Mouse (Mus musculus) naive thymus-derived CD4-positive, alpha-beta T cell, adult 2 months (primary cell): Measurements from ENCODE around the gene Galk1.

Source experiments
- DNase-seq: peaks from one replicate; pipeline ENCODE4 v3.0.0-alpha.2; 2011; ENCODE audit warnings: low read depth

Galk1 gene

DNA sequence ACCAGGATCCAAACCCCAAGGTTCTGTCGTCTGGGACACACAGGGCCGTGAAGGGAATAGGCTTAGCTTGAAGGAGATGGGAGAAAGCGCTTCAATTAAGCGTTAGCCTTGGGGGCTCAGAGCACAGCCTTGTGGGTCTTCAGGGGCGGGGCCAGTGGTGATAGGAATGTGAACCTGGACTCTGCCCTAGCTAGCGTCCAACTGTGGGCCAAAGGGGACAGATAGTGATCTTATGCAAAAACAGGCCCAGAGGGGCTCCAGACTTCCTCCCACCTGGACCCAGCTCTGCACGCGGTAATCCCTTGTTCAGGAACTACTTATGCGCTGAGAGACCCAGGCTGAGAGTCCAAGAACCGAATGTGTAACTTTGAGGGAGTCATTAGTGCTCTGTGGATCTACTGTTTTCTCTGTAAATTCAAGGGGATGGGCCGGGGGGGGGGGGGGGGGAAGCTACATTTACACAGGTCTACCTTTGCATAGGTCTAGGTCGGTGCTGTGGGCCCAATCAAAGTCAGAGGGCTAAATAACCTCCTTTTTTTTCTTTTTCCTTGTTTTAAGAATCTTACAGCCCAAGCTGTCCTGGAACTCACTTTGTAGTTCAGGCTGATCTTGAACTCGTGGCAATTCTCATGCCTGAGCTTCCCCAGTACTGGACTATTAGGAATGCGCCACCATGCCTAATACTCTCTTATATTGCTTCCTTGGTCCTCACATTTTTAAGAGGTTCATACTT is 824 bp downstream of the Galk1 start:
- no peak for DNase-seq

DNA sequence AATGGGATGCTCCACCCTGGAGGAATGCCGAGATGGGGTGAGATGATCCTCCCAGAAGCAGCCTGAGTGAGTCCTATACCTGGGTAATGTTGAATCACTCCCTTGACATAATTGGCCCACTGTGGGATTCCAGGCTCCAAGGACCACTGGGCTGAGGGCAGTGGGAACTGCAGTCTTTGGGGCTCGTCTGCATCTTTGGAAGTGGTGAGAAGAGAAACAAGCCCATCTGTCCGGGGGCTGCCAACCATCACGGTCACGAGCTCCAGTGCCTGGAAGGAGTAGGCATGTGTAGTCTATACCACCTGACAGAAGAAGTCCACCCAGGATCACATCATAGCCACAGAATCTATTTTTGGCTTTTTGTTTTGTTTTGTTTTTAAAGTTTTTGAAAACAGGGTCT is 1.6 kb downstream of the Galk1 start:
- DNase-seq = no peak

DNA sequence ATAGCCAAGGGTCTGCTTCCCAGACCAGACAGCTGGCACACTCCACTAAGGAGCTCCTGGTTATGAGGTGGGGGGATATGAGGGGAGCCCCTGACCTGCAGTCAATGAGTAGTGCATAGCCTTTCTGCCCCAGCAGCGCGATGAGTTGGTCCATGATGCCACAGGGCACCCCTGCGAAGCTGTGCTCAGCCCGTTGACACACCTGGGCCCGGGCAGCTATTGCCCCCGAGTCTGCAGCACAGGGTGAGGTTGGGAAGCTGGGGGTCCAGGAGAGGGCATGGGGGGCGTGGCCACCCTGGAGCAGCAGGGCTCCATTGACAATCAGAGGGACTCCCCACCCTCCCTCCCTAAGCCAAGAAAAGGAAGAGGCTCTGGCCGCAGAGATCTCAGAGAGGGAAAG is 2.4 kb downstream of the Galk1 start:
- no peak for DNase-seq

- DNase-seq = no peak
Measured at GRCm38 (mm10) chr11:116009661-116010060, 2.9 kb downstream of the Galk1 start.

- no peak for DNase-seq
Measured at GRCm38 (mm10) chr11:116008832-116009375, 3.6 kb downstream of the Galk1 start.

GRCm38 (mm10) chr11:116008411-116008810 is 4.1 kb downstream of the Galk1 start:
- no peak for DNase-seq

GRCm38 (mm10) chr11:116007095-116007850 is 5.2 kb downstream of the Galk1 start:
- no peak for DNase-seq

DNA sequence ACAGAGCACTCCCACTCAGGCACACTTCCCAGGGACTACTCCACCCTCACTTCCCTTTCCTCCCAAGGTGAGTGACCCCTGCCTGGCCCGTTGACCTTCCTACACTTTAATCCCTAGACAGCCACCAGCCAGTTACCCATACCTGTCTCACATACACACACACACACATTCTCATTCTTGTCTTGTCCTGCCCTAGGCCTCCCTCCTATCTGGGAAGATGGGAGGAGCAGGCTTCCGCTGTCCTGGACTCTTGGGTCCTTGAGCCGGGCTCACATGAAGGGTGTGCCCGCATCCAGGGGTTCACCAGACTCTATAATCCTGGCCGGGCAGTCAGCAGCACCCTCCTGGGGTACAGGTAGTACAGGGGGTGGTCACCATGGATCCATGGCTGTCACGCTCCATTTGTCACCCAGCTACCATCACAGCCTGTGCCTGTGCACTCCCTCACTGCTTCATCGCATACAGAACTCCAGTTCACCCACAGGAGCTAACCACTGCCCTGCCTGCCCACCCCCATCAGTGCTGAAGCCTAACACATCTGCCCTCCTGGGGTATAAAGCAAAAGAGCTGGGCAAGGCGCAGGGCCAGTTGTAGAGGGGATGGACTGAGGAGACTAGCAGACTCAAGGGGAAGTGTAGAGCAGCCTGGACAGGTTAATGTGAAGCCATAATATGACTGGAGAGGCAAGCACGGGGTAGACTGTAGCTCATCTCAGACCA is 6.7 kb downstream of the Galk1 start:
- DNase-seq = no peak

DNA sequence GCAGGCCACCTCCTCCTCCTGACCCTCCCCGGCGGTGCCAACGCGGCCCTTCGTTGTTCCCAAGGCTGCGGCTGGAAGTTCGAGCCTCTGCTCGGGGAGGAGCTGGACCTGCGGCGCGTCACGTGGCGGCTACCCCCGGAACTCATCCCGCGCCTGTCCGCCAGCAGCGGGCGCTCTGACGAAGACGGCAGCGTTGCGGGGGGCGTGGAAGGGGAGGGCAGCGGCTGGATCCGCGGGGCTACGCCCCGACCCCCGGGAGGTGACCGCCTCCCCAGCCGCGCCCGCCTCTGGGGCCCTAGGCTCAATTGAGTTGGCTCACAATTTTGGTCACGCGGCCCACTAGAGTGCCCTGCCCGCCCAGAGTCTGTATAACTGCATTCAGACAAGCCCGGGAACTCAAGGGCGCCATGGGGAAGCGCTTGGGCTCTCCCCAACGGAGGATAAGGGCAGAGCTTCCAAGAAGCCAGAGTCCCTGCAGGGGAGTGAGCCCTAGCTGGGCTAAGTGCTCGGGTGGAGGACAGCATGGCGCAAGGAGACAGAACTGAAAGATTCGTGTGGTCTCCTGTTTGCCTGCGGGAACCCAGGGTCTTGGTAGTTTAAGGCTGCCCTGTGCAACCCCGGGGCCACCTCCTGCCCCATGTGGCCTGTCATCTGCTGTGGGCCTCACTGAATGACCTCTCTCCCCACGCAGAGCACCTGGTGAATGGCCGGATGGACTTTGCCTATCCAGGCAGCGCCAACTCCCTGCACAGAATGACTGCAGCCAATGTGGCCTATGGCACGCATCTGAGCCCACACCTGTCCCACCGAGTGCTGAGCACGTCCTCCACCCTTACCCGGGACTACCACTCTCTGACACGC is 7.4 kb downstream of the Galk1 start:
- peak; percentile 72 for DNase-seq

DNA sequence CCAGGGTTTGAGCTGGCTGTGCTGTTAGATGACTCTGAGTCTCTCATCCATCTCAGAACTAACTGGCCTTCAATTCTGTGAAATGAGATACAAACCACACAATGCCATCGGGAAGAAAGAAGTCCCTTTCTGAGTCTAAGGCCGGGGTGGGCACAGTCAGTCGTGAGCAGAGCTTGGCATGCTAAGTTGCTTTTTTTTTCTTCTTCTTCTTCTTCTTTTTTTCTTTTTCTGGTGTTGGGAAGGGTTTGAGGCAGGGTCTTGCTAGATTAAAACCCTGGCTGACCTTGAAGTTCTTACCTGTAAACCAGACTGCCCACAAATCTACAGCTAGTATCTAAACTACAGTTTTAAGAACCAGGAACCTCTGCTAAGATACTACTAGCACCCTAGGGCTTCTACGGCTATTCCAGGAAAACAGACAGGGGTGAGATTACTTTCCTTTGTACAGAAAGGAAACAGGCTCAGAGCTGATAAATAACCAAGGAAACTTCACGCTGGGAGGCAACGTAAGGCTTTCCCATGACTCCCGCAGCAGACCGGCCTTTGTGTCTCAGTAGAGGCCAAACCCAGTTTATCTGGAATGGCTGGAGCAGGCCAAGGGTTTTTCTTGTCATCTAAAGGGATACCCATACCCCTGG is 8.2 kb downstream of the Galk1 start:
- DNase-seq = no peak

DNA sequence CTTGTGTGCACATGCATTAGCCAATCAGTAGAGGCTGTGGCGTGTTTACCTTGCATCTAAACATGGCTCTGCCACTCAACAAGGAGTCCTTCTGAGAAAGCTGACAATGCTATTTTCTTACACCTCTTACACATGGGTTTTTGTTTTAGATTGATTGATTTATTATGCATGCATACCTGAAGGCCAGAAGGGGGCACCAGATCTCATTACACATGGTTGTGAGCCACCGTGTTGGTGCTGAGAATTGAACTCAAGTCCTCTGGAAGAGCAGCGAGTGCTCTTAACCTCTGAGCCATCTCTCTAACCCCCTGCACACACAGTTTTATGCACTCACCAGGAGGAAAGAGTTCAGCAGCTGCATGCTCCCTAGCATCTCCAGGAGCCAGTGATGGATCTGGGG is 9.6 kb downstream of the Galk1 start:
- no peak for DNase-seq

GRCm38 (mm10) chr11:116001725-116002124 is 10.8 kb downstream of the Galk1 start:
- no peak for DNase-seq

GRCm38 (mm10) chr11:116000607-116001006 is 11.9 kb downstream of the Galk1 start:
- DNase-seq = no peak

DNA sequence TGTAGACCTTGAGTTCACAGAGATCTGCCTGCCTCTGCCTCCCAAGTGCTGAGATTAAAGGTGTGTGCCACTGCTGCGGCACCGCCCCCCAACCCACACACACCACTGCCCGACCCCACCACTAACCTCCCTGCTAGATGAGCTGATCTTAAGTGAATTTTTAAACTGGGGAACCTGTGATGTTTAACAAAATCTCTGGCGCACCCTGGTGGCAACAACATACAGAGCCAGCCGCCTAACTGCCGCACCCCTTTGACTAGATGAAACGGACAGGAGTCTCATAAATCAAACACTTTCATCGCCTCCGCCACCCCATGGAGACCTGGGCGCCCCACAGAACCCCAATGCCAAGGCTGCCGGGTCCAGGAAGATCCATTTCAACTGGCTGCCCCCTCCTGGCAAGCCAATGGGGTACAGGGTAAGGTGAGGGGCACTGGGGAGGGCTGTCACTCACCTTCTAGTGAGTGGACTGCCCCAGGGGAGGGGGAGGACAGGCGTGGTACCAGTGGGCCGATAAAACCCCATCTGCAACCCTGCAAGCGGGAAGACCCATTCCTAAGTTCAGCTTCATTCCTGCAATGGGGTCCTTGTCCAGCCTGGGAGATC is 12.9 kb downstream of the Galk1 start:
- DNase-seq = peak; percentile 88

DNA sequence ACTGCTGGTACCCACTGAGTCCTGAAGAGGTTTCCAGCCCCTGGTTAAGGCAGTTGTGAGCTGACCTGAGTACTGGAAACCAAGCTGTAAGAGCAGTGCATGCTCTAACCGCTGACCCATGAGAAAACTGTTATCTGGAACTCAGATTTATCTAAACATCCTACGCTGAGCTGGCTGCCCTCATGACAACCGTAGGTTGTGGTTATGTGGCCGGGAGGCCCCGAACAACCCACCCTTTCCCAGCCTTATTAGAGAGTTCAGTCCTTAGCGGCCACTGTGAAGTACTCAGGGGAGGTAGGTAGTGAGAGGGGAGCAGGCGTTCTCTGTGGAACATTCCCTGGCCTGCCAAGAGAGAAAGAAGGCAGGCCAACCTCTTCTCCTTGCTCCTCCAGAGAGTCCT is 13.5 kb downstream of the Galk1 start:
- DNase-seq = no peak

- DNase-seq = no peak
Measured at GRCm38 (mm10) chr11:115997662-115998061, 14.9 kb downstream of the Galk1 start.

GRCm38 (mm10) chr11:115997047-115997446 is 15.5 kb downstream of the Galk1 start:
- DNase-seq = no peak

DNA sequence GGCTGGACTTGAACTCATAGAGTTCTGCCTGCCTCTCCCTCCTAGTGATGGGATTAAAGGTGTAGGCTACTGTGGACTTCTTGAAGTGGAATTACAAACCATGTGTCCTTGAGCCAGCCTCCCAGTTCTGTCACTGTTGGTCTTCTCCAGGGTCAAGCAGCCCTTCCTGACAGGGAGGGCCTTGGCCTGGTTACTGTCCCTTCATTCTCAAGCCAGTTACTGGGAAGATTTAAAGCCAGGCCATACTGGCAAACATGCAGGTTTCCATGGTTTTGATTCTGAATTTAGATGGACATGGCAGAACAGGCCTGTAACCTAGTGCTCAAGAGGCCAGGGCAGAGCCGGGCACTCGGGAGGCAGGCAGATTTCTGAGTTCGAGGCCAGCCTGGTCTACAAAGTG is 17.3 kb downstream of the Galk1 start:
- no peak for DNase-seq

- DNase-seq = no peak
Measured at GRCm38 (mm10) chr11:115992098-115992497, 20.4 kb downstream of the Galk1 start.

DNA sequence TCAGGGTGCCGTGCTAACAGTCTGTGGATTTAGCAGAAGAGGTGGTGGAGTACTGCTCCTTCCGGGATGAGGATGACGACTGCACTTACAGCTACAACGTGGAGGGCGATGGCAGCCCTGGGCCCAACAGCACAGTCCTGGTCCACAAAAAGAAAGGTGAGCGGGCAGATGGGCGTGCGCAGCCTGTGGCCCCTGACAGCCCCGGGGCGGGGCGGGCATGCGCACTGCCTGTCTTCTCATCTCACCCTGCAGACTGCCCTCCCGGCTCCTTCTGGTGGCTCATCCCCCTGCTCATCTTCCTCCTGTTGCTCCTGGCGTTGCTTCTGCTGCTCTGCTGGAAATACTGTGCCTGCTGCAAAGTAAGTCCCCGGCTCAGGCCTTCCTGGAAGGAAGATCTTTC is 22.8 kb downstream of the Galk1 start:
- DNase-seq = no peak

- DNase-seq = no peak
Measured at GRCm38 (mm10) chr11:115983291-115983690, 29.2 kb downstream of the Galk1 start.
